Mouse (Mus musculus) gastrocnemius, postnatal 10 days (tissue): Measurements from ENCODE around the gene Plxnd1. TPM values are rescaled to one million over a fixed set of nuclear protein-coding genes. Genes with fewer than 3 reads are reported as not detected.

Experiments used
- DNase-seq: peaks from one replicate; pipeline ENCODE4 v3.0.0; 2021; ENCODE audit warnings: mixed read lengths
- total RNA-seq, 2 experiments: library from RNA; stranded (reverse); gene quantifications; 2 replicates each; pipeline ENCODE4 v1.2.3; 2021

Plxnd1 gene
- total RNA-seq, 2 experiments from 2014 or later, result 90.1 to 127 TPM

- peak; percentile 86 for DNase-seq
Measured at GRCm38 (mm10) chr6:115959151-115959691, 35.6 kb downstream of the Plxnd1 start.

GRCm38 (mm10) chr6:115958445-115958844 lies 36.4 kb downstream of the Plxnd1 start:
- no peak for DNase-seq

GRCm38 (mm10) chr6:115957681-115958080 lies 37.1 kb downstream of the Plxnd1 start:
- DNase-seq, result no peak

- DNase-seq, result peak; percentile 60
Measured at GRCm38 (mm10) chr6:115956922-115957601, 37.7 kb downstream of the Plxnd1 start.

- no peak for DNase-seq
Measured at GRCm38 (mm10) chr6:115956418-115956921, 38.3 kb downstream of the Plxnd1 start.

GRCm38 (mm10) chr6:115955664-115956063 lies 39.1 kb downstream of the Plxnd1 start:
- DNase-seq, result no peak

- no peak for DNase-seq
Measured at GRCm38 (mm10) chr6:115955169-115955568, 39.6 kb downstream of the Plxnd1 start.

- DNase-seq, result no peak
Measured at GRCm38 (mm10) chr6:115954506-115955074, 40.2 kb downstream of the Plxnd1 start.

- DNase-seq, result no peak
Measured at GRCm38 (mm10) chr6:115946389-115946788, 48.4 kb downstream of the Plxnd1 start.

GRCm38 (mm10) chr6:115945633-115946032 lies 49.2 kb downstream of the Plxnd1 start:
- DNase-seq, result no peak

GRCm38 (mm10) chr6:115944638-115945037 lies 50.2 kb downstream of the Plxnd1 start, which contains the start of gene H1foo:
Gene H1foo, plus strand, starts transcription at chr6:115944938.
- no peak for DNase-seq

- DNase-seq, result no peak
Measured at GRCm38 (mm10) chr6:115943498-115944427, 51.0 kb downstream of the Plxnd1 start.

- no peak for DNase-seq
Measured at GRCm38 (mm10) chr6:115941128-115941527, 53.7 kb downstream of the Plxnd1 start.

GRCm38 (mm10) chr6:115940603-115941002 lies 54.2 kb downstream of the Plxnd1 start:
- no peak for DNase-seq

- DNase-seq, result no peak
Measured at GRCm38 (mm10) chr6:115938798-115939197, 56.0 kb downstream of the Plxnd1 start.

GRCm38 (mm10) chr6:115938011-115938410 lies 56.8 kb downstream of the Plxnd1 start:
- no peak for DNase-seq

GRCm38 (mm10) chr6:115935544-115935943 lies 59.3 kb downstream of the Plxnd1 start:
- no peak for DNase-seq

GRCm38 (mm10) chr6:115932391-115932790 lies 62.4 kb downstream of the Plxnd1 start:
- DNase-seq, result no peak

- DNase-seq, result no peak
Measured at GRCm38 (mm10) chr6:115931639-115932038, 63.2 kb downstream of the Plxnd1 start, which contains the start of gene Rho. Gene Rho, plus strand, starts transcription at chr6:115931748.

GRCm38 (mm10) chr6:115930018-115930417 lies 64.8 kb downstream of the Plxnd1 start:
- DNase-seq, result no peak

- no peak for DNase-seq
Measured at GRCm38 (mm10) chr6:115927292-115928242, 67.2 kb downstream of the Plxnd1 start.
